Mouse (Mus musculus): ENCODE data around the gene Gbgt1.

GRCm38 (mm10) chr2:28514489-28514888 is 17.8 kb downstream of the Gbgt1 start:
- TF ChIP-seq CTCF (IDR thresholded peaks at IDR 0.05; ENCODE audit: low read depth) (peak; percentile 94), EP300 (optimal IDR thresholded peaks at IDR 0.05) (no peak)

Measured in stomach, postnatal 0 days (tissue).